Mouse (Mus musculus) lung, postnatal 4 days (tissue): ENCODE measurements around the gene St8sia1.
"Not testable (repeated sequence)": the region's sequence is repeated elsewhere in the genome, so short reads cannot be mapped to it uniquely, and the experiment has no call there.

Experiments used
- DNase-seq, 2 experiments: peaks; one replicate each; pipeline ENCODE4 v3.0.0; 2021

St8sia1 gene

GRCm38 (mm10) chr6:142964076-142964530 is at the start of gene St8sia1:
TSS of gene St8sia1 (minus strand) at chr6:142964452.
- no peak for DNase-seq

GRCm38 (mm10) chr6:143012513-143013215 is 48.4 kb upstream of the St8sia1 start:
- DNase-seq = no peak

- no peak for DNase-seq
These were observed 44.6 kb upstream of the St8sia1 start for GRCm38 (mm10) chr6:143008865-143009264.

DNA sequence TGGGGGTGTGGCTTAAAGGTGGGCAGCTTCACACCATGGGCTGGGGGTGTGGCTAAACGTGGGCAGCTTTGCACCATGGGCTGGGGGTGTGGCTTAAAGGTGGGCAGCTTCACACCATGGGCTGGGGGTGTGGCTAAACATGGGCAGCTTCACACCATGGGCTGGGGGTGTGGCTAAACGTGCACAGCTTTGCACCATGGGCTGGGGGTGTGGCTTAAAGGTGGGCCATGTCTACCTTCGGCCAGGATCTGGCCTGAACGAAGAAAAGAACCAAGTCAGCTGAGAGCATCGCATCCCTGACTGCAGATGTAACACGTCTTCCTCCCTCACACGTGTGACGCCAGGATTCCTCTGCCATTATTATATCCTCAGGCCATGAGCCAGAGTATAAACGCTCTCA is 41.0 kb upstream of the St8sia1 start:
- not testable (repeated sequence) for DNase-seq

DNA sequence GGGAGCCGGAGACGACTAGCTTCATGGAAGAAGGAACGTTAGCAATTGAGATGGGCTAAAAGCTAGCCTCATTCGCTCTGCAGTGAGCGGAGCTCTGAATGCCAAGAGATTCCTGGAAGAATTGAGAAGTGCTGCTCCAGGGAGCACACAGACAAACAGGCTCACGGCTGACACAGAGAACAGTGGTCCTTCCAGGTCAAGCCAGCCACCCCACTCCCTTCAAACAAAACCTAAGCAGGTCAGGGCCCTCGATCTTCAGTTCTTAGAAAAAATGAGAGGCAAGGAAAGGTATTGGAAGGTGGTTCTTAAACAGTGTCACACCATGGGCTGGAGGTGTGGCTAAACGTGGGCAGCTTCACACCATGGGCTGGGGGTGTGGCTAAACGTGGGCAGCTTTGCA is 40.5 kb upstream of the St8sia1 start:
- no peak for DNase-seq

DNA sequence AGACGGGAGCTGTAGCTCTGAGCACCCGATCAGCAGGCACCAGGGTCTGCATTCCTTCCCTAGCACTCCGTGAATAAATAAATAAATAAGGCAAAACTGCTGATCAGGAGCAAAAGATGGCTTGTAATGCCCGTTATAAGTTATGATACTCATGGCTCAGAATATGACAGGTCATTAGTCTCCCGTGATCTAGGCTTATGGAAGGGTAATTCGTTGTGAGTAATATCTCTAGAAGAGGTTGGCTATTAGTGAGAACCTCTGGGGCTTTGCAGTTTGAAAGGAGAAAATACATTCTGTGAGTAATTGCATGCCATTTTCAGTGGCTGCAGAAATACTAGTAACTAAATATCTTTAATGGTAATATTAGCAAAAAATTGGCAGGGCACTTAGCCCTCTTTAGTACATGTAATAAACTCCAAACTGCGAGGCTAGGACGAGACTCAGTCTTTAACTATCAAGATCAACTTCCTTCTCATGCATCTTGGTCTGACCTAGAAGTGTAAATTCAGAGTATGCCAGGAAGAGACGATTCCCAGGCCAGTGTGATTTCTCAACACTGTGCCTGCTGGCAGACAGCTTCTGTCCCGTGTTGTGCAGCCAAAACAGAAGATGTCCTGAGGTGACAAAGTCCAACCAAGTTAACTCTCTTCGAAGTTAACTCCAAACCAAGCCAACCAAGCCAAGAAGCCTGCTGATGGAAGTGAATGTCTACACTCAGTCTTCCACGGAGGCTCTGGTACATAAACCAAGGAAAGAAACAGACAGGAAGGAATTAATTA is 34.2 kb upstream of the St8sia1 start:
- DNase-seq = no peak

GRCm38 (mm10) chr6:142996887-142997286 is 32.6 kb upstream of the St8sia1 start:
- DNase-seq = no peak

DNA sequence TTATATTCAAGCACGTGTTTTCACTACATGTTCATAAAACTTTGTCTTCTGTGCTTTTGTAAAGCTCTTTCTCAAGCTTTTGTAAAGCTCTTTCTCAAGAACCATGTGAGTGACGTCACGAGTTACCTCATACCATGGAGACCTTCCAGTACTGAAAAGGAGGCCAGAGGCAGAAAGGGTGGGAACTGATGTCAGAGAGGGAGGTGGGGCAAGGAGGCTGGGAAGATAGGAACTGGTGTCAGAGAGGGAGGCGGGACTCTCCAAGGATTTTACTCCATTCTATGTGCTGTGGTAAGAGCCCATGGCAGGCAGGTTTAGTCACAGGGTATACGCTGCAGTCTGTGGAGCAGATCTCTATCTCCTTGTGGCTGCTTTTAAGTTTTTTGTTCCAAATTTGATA is 31.3 kb upstream of the St8sia1 start:
- peak in 1 of 2 experiments; percentile 30 for DNase-seq

DNA sequence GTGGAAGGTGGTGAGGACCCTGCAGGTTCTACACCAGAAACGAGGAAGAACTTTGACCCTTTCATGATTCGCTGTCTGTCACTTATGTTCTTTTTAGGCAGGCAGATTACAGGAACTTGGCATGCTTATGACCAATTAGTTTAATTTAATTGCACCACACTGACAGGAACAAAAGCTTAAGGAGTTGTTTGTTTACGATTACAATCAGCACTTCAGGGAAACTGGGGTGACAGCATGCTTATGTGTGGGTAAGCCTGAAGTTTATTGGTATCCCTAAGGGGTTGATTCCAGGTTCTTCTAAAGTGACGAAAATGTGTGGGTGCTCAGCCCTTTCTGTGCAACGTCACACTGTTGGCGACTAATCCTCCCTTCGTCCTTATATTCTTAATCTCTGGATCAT is 30.6 kb upstream of the St8sia1 start:
- no peak for DNase-seq

GRCm38 (mm10) chr6:142993705-142994698 is 29.8 kb upstream of the St8sia1 start:
- no peak for DNase-seq

- DNase-seq = no peak
These were observed 28.7 kb upstream of the St8sia1 start for GRCm38 (mm10) chr6:142992971-142993370.

- no peak for DNase-seq
These were observed 27.8 kb upstream of the St8sia1 start for GRCm38 (mm10) chr6:142992099-142992498.

DNA sequence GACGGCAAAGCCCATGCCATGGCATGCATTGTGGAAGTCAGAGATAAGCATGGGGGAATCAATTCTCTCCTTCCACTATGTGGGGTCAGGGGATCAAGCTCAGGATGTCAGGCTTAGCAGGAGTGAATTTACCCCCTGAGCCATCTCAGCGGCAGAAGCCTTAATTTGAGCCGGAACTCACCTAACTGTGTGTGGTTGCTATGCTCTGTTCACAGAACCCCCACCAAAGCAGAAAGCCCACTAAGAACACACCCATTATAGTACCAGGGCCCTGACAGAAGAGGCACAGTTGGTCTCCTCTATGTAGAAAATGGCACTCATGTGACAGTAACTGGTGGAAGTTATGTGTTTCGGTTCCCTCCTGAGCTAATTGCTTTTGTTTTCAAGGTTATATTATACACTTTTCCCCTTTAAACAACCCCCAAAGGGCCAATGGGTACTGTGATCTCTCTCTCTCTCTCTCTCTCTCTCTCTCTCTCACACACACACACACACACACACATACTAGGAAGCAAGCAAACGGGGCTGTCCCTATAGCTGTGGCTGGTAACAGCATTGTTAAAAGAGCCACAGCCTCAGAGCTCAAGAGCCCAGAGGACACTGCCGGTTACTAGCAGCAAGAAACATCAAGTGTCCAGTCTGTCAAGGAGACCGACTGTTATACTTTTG is 27.3 kb upstream of the St8sia1 start:
- DNase-seq = no peak

DNA sequence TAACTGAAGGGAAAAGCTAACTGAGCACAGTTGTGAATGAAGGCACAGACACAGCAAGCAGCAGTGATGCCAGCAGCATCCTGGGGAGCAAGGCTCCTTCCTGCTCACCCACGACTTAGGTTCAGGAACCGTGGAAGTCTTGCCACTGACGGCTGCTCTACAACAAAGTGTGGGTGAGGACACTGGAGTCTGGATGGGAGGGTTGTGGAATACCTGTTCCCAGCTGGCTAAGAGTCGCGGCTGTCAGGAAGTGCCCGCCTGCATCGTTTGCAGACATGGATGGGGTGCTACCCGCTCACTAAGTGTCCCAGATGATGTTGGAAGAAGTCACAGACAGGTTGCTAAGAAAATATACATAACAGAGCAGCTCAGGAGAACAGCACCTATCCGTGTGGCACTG is 26.3 kb upstream of the St8sia1 start:
- no peak for DNase-seq

- DNase-seq = no peak
These were observed 25.2 kb upstream of the St8sia1 start for GRCm38 (mm10) chr6:142989495-142989894.

DNA sequence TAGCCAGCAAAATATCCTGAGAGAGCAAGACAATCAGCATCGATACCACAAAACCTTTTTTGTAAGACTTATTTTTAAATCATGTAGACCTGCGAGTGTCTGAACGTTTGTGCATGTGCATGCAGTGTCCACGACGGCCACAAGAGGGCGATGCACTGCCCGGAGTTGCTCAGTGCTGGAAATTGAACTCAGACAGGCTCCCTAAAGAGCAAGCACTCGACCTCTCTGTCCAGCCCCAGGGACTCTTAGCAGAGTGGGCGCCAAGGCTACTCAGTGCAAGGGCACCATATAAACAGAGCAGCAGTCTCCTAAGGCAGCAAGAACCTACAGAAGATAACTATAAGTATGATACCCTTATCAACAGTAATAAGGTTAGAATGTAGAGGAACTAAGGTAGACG is 24.5 kb upstream of the St8sia1 start:
- peak; percentile 52 to 76 for DNase-seq

GRCm38 (mm10) chr6:142988231-142988630 is 24.0 kb upstream of the St8sia1 start:
- DNase-seq = no peak

- no peak for DNase-seq
These were observed 23.4 kb upstream of the St8sia1 start for GRCm38 (mm10) chr6:142987616-142988015.

DNA sequence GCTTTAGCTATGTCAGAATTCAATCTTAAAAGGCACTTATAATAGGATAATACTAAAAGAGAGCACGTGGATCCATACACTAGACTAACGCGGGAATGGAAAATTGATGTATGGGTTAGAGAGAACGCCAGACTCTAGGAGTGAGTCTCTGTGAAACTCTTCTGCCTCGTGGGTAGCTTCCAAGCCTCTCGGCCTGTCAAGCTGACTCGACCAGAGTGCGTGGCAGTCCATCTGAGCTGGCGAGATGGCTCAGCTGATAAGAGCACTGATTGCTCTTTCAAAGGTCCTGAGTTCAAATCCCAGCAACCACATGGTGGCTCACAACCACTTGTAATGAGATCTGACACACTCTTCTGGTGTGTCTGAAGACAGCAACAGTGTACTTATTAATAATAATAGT is 22.5 kb upstream of the St8sia1 start:
- DNase-seq = not testable (repeated sequence)

DNA sequence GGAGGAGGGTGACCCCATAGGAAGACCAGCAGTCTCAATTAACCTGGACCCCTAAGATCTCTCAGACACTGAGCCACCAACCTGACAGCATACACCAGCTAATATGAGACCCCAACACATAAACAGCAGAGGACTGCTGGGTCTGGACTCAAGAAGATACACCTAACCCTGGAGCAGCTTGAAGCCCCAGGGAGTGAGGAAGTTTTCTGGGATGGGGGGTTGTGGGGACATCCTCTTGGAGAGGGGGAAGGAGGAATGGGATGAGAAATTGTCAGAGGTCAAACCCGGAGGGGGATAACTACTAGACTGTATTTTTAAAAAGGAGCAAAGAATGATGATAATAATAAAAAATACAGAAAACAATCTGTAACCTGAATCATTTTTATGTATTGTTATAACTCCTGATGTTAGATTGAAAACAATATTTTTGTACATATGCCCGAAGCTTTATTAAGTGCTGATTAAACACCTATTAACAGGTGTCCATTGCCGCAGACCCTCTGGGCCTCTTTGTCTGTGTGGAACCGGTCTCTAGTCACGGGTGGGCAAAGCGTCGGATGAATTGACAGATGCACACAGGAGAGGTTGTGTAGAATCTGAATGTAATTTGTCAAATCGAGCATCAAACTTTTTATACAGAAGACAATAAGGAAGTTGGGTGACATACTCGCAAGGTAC is 21.4 kb upstream of the St8sia1 start:
- not testable (repeated sequence) for DNase-seq
